Mouse (Mus musculus): ENCODE measurements around the gene Kbtbd4.
A peak's percentile ranks its signal among the peaks of the same experiment; 100 is the strongest.

- TF ChIP-seq GATA1 (IDR thresholded peaks at IDR 0.05; ENCODE audit: low read length) (peak; percentile 59), TAL1 (IDR thresholded peaks at IDR 0.05; ENCODE audit: low read length) (peak; percentile 34; the same call in 1 of the 3 replicates)
Observed at GRCm38 (mm10) chr2:90870136-90870601, 34.4 kb upstream of the Kbtbd4 start.
